Mouse (Mus musculus) hematopoietic stem cell, adult 5-6 weeks (primary cell): ENCODE data around the gene Gm17374. TPM values are rescaled to one million over a fixed set of nuclear protein-coding genes. Genes with fewer than 3 reads are reported as not detected.

Experiments
- total RNA-seq: library from RNA; stranded (forward); fragments of 172-1452, 232-1000 nt; gene quantifications from 2 replicates; pipeline ENCODE4 v1.2.3, GENCODE M21; 2017

Gene Gm17374
- total RNA-seq, 1 experiment from 2014 or later = not detected

Other genes with a start within 250 kb of the Gm17374 start
- 19.9 and 26.0 TPM in 2 replicates for gene Tasp1, start 85.2 kb upstream of the Gm17374 start, total RNA-seq
- gene Esf1, start 18.5 kb downstream of the Gm17374 start, total RNA-seq = 73.2 and 78.0 TPM in 2 replicates
- gene Ndufaf5, start 18.6 kb downstream of the Gm17374 start, total RNA-seq = 21.9 and 26.9 TPM in 2 replicates
- gene Sel1l2, start 237.7 kb downstream of the Gm17374 start, total RNA-seq = not detected in 2 replicates
- gene Macrod2, start 243.3 kb downstream of the Gm17374 start, total RNA-seq = 7.4 and 7.7 TPM in 2 replicates